Mouse (Mus musculus): Measurements from ENCODE around the gene Sf3b1.
"Not testable (repeated sequence)": the region's sequence is repeated elsewhere in the genome, so short reads cannot be mapped to it uniquely, and the experiment has no call there.

Sf3b1 gene

DNA sequence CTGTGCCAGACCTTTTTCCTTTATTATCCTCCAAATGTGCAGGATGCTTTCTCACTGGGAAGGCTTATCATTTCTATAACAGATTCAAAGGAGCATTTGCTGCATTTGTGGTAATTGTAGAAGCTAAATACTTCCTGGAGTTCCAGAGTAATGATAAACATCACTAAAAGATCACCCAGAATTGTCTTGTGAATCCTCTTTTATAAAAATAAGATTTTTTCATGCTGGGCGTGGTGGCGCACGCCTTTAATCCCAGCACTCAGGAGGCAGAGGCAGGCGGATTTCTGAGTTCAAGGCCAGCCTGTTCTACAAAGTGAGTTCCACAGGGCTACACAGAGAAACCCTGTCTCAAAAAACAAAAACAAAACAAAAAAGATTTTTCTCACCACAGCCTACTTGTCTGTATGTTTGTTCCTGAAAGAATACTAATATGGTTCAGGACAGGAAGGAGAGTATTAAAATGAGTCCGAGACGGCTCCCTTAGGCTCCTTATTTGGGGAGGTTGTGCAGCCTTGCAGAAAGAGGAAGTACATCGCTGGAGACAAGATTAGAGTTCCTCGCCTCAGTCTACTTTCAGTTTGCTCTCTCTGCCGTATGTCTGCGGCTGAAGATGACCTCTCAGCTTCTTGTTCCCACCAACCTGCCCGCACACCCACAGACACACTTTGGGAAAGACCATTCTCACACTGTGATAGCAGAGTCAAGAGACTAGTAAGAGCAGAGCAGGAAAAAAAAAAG lies 1.4 kb upstream of the Sf3b1 start:
- no peak for DNase-seq (ENCODE audit: low spot score in 2 of 2)

DNA sequence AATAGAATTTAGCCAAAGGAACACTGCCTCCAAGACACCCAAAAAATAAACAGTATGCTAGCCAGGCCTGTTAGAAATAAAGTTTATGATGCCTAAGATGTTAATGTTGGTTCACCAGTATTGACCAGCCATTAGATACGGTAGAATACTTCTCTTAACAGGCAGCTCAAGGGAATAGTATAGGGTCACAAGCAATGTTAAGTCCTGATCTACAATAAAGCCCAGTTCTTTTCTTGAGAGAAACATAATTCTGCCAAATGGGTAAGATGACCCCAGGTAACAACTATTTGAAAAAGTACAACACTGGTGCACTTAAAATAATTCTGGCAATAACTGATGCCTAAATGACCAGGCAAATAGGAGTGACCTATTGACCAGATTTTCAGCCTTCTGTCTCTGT lies 685 bp upstream of the Sf3b1 start:
- no peak for DNase-seq (ENCODE audit: low spot score in 2 of 2)

- no peak for DNase-seq (ENCODE audit: low spot score in 2 of 2)
Observed at GRCm38 (mm10) chr1:55026444-55027252, 633 bp downstream of the Sf3b1 start.

GRCm38 (mm10) chr1:55025656-55026430 lies 1.4 kb downstream of the Sf3b1 start:
- DNase-seq (ENCODE audit: low spot score in 2 of 2), result no peak

GRCm38 (mm10) chr1:55021907-55022306 lies 5.4 kb downstream of the Sf3b1 start:
- no peak for DNase-seq (ENCODE audit: low spot score in 2 of 2)

DNA sequence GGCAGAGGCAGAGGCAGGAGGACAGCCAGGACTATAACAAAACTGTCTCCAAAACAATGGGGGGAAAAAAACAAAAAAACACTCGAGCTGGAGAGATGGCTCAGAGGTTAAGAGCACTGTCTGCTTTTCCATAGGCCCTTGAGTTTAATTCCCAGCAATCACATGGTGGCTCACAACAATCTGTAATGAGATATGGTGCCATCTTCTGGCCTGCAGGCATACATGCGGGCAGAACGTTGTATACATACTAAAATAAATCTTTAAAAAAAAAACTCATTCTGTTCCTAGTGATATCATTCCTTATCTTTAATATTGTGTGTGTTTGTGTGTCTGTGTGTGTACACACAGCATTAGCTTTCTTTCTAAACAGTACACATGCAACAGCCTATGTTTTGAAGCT lies 14.8 kb downstream of the Sf3b1 start:
- DNase-seq (ENCODE audit: low spot score in 2 of 2), result no peak

GRCm38 (mm10) chr1:55008313-55008712 lies 19.0 kb downstream of the Sf3b1 start:
- DNase-seq (ENCODE audit: low spot score in 2 of 2), result not testable (repeated sequence)

DNA sequence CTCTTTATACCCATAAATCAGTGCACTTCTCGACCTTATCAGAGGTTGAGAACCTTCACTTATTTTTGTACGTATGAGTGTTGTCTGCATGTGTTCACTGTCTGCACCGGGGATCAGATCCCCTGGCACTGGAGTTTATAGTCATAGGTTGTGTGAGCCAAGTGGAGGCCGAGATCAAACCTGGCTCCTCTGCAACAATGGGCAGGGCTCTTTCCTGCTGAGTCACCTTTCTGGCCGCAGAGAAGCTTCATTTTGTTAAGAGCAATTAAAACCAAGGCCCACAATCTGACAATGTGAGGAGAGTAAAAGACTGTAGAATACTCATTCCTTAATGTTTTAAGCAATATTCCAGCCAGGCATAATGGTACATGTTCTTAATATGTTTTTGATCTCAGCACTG lies 33.7 kb downstream of the Sf3b1 start:
- DNase-seq (ENCODE audit: low spot score in 2 of 2), result no peak

- DNase-seq (ENCODE audit: low spot score in 2 of 2), result no peak
Observed at GRCm38 (mm10) chr1:54986248-54986647, 41.0 kb downstream of the Sf3b1 start.

DNA sequence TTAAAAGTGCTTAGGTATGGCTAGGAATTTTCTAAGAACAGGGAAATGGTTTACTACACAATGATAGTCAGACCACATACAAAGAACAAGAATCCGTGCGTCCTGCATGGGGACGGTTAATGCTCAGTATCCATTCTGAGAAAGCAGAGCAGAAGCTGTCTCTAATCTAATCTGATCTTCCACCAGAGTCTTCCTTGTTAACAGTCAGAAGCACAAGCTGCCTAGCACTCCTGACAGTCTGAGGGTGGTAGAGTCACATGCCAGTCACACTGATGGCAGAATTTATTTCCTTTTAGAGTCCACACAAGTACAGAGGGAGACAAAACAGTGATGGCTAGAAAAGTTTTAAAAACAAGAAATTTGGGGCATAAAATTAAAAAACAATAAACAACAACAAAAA lies 41.5 kb downstream of the Sf3b1 start:
- DNase-seq (ENCODE audit: low spot score in 2 of 2), result no peak

DNA sequence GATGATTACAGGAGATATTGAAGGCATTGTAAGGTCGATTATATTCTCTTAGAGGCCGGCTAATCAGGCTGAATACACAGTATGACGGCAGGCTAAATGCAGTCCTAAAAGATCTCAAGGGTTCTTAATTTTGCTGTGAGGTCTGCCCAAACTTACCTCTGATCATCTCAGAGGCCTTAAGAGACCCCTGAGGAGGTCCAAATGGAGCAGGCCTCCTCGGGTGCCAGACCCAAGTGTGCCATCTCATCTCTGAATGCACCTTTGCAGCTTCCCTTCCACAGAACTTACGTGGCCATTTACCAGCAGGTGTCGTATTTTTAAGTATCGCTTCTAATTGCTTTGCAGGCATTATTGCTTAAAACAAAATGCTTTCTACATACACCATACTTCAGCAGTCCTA lies 43.1 kb downstream of the Sf3b1 start:
- DNase-seq (ENCODE audit: low spot score in 2 of 2), result no peak

DNA sequence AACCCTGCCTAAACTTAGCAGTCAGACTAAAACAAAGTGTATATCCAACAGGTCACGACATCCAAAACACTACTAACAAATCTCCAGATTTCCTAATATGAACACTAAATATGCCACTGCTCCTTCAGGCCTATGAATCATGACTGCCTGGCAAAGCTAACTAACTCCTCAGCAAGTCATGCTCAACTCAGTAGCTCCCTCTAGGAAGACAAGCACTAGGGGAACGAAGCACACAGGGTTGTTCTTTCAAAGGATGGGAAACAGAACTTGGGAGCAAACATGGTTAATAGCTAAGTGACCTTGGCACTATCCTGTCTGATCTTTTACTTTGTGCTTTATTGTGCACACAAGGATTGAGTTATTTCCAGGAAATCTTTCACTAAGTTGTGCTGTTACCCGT lies 43.9 kb downstream of the Sf3b1 start:
- DNase-seq (ENCODE audit: low spot score in 2 of 2), result no peak

GRCm38 (mm10) chr1:54982636-54983035 lies 44.6 kb downstream of the Sf3b1 start:
- DNase-seq (ENCODE audit: low spot score in 2 of 2), result no peak

DNA sequence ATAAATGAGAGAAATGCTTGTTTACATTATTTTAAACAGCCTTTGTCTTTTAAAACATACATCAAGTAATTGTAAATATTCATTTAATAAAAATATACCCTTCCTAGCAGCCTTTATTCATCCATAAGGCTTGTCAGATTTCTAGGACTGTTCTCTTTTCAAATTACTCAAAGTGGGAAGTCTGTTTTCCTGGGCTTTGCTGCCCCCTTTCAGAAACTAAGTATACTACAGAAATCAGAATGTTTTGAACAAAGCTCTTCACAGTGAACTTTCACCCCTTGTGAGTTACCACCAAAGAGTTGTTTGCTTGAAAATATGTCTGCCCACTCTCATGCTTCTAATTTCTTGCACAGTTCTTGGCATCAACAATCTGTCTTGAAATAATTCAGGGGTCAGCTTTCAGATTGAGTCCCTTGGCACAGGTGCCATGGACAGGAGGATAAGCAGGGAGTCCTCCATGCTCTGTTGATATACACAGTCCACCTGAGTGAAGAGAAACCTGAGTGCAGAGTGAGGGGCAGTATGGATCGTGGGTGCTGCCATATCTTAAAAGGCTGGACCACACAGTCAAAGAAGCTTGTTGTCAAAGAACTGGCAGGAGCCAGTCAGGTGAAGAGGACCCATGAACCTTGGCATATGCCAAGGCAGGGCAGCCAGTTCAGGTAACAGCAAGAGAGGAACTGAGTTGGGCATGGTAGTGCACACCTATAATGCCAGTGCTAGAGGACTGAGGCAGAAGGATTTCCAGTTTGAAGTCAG lies 47.9 kb downstream of the Sf3b1 start:
- no peak for DNase-seq (ENCODE audit: low spot score in 2 of 2)

DNA sequence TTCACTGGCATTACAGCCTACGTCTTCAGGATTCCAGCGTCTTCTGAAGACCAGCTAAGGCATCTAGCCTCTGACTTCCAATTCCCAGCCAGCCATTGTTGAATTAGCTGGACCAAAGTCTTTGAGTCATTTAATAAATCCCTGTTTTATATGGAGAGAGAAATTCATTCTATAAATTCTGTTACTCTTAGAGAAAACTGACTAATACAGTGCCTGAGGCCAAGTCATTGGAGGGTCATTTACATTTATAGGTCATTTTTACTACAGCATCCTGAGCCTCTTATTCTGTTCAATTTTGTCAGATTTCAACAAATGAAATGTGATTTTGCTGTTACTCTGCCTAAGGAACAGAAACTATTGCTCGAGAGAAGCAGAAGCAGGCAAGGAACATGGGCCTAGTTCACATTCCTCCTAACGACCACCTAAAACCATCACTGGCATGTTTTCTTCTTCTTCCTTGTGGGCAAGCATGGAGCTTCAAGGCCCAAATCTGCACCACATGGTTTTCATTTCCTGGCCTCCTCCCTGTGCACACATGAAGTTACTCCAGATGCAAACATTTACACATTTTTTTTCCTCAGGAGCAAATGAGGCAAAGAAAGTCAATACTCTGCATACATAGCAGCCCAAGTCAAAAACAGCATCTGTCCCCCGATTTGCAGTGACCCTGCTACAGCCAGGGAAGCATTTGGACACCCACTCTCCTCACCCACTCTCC lies 55.4 kb downstream of the Sf3b1 start:
- no peak for DNase-seq (ENCODE audit: low spot score in 2 of 2)

- DNase-seq (ENCODE audit: low spot score in 2 of 2), result no peak
Observed at GRCm38 (mm10) chr1:54966858-54967257, 60.4 kb downstream of the Sf3b1 start.

- no peak for DNase-seq (ENCODE audit: low spot score in 2 of 2)
Observed at GRCm38 (mm10) chr1:54965159-54965995, 61.9 kb downstream of the Sf3b1 start.

DNA sequence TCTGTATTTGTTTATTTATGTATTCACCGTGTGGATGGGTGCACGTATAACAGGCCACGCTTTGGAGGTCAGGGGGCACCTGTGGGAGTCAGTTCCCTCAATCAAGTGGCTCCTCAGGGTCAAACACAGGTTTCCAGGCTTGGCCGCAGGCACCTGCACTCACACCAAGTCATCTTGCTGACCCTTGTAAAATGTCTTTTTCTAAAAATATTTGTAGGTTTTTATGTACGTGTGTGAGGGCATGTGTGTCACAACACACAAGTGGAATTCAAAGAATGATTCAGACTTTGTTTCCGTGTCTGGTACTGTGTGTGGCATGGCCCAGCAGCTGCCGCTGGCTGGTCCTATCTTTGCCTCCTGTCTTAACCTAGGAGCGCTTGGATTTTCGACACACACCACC lies 65.6 kb downstream of the Sf3b1 start:
- DNase-seq (ENCODE audit: low spot score in 2 of 2), result no peak

- DNase-seq (ENCODE audit: low spot score in 2 of 2), result no peak
Observed at GRCm38 (mm10) chr1:54960613-54961165, 66.6 kb downstream of the Sf3b1 start.

GRCm38 (mm10) chr1:54958525-54958924 lies 68.8 kb downstream of the Sf3b1 start:
- no peak for DNase-seq (ENCODE audit: low spot score in 2 of 2)
